Mouse (Mus musculus): ENCODE data around the gene Dgcr2. TPM values are rescaled to one million over a fixed set of nuclear protein-coding genes. Genes with fewer than 3 reads are reported as not detected.

Gene Dgcr2
- polyA plus RNA-seq, 1 experiment from 2014 or later, result 105 TPM

DNA sequence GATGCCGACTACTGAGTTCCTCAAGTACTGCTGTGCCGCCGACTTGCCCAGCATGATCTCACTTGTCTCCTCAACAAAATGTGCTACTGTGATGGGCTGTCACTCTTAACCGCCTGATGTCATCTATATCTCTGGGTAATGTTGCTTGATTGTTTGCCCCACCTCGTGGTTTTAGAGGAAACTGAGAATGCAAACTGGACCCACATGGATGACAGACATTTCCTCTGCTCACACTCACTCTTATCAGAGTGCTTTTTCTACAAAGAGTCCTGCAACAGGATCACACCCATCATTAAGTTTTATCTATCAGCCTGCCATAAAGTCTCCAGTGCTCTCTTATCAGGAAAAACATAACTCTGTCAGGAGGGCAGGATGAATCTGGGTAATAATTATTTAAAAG is 27.1 kb downstream of the Dgcr2 start:
- Histone ChIP-seq H3K9ac (no peak overlapping the region), H3K4me2 (no peak overlapping the region), H3K4me1 (ENCODE audit: insufficient read depth) (no peaks in the 10 kb centered on the region), H3K4me3 (ENCODE audit: low read depth, low read length) (no peak overlapping the region), H3K36me3 (ENCODE audit: insufficient read depth) (peaks cover 39% of the 10 kb centered on the region), H3K27me3 (ENCODE audit: insufficient read depth, low read length) (no peaks in the 10 kb centered on the region), H3K27ac (ENCODE audit: low read depth) (no peak overlapping the region), H3K9me3 (ENCODE audit: low read depth, low read length) (no peaks in the 10 kb centered on the region)
- DNase-seq (no peak), ATAC-seq (ENCODE audit: insufficient read depth) (no peak)
- TF ChIP-seq CTCF (IDR thresholded peaks at IDR 0.05; ENCODE audit: low read depth), result no peak
- WGBS, result 56% methylated on average over 5 of the region's 5 CpGs

DNA sequence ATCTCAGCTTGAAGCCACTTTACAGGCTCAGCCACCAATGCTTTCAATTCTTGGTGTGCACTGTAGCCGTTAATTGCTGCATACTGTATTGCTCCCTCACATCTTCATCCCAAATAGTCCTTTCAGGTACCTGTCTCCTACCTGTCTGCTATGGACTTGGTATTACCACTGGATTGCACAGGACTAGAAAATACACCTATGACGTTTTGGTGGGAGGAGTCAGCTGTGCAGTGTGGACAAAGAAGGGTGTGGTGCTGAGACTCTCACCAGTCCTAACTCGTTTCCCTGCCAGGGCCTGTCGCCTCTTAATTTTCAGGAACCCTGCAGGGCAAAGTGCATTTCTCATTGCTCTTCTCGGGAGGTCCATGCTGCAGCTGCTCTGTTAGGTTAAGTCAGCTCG is 32.6 kb downstream of the Dgcr2 start:
- no peak overlapping the region for H3K4me3 ChIP-seq (ENCODE audit: low read depth, low read length)
- TF ChIP-seq CTCF (IDR thresholded peaks at IDR 0.05; ENCODE audit: low read depth), result no peak
- H3K36me3 ChIP-seq (ENCODE audit: insufficient read depth), result peaks cover 27% of the 10 kb centered on the region; the same call in 1 of the 2 replicates
- H3K9ac ChIP-seq, result no peak overlapping the region
- WGBS, result 73% methylated on average over 6 of the region's 6 CpGs
- H3K27me3 ChIP-seq (ENCODE audit: insufficient read depth, low read length), result no peaks in the 10 kb centered on the region
- DNase-seq (no peak), ATAC-seq (ENCODE audit: insufficient read depth) (no peak)
- no peaks in the 10 kb centered on the region for H3K4me1 ChIP-seq (ENCODE audit: insufficient read depth)
- H3K4me2 ChIP-seq, result no peak overlapping the region
- H3K9me3 ChIP-seq (ENCODE audit: low read depth, low read length), result no peaks in the 10 kb centered on the region
- no peak overlapping the region for H3K27ac ChIP-seq (ENCODE audit: low read depth)

- H3K4me2 ChIP-seq, result no peak overlapping the region
- H3K27me3 ChIP-seq (ENCODE audit: insufficient read depth, low read length), result no peaks in the 10 kb centered on the region
- no peak for TF ChIP-seq CTCF (IDR thresholded peaks at IDR 0.05; ENCODE audit: low read depth)
- H3K4me3 ChIP-seq (ENCODE audit: low read depth, low read length), result no peak overlapping the region
- DNase-seq, result no peak
- no peaks in the 10 kb centered on the region for H3K4me1 ChIP-seq (ENCODE audit: insufficient read depth)
- H3K9ac ChIP-seq, result no peak overlapping the region
- peaks cover 28% of the 10 kb centered on the region; the same call in 1 of the 2 replicates for H3K36me3 ChIP-seq (ENCODE audit: insufficient read depth)
- WGBS, result 68% methylated on average over 2 of the region's 2 CpGs
- no peak overlapping the region for H3K27ac ChIP-seq (ENCODE audit: low read depth)
- H3K9me3 ChIP-seq (ENCODE audit: low read depth, low read length), result no peaks in the 10 kb centered on the region
- no peak for ATAC-seq (ENCODE audit: insufficient read depth)
Measured at GRCm38 (mm10) chr16:17865293-17865692, 33.1 kb downstream of the Dgcr2 start.

GRCm38 (mm10) chr16:17858592-17858991 is 39.8 kb downstream of the Dgcr2 start:
- DNase-seq (peak; percentile 53), ATAC-seq (ENCODE audit: insufficient read depth) (no peak)
- peak; percentile 62 for TF ChIP-seq CTCF (IDR thresholded peaks at IDR 0.05; ENCODE audit: low read depth)
- peaks cover 71% of the 10 kb centered on the region for H3K36me3 ChIP-seq (ENCODE audit: insufficient read depth)
- H3K9ac ChIP-seq, result no peak overlapping the region
- no peak overlapping the region for H3K27ac ChIP-seq (ENCODE audit: low read depth)
- no peak overlapping the region for H3K4me3 ChIP-seq (ENCODE audit: low read depth, low read length)
- no peaks in the 10 kb centered on the region for H3K9me3 ChIP-seq (ENCODE audit: low read depth, low read length)
- H3K4me2 ChIP-seq, result no peak overlapping the region
- no peaks in the 10 kb centered on the region for H3K4me1 ChIP-seq (ENCODE audit: insufficient read depth)
- no peaks in the 10 kb centered on the region for H3K27me3 ChIP-seq (ENCODE audit: insufficient read depth, low read length)

DNA sequence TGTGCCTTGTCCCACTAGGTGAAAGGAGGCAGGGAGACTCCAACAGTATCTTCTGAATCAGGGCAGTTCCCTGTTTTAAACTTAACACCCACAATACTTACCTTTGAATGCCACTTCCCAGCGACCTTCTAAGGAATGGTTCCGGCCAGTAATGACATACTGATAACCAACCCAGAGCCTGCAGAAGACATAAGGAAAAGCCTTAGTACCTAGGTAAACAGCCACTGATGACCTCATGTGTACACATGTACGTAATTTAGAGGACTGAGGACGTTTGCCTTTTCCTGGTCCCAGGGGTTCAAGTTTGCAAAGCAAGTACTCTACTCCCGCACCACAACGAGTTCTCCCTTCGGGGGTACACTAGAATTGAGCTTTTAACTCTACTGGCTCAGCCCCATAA is 41.2 kb downstream of the Dgcr2 start:
- DNase-seq (no peak), ATAC-seq (ENCODE audit: insufficient read depth) (no peak)
- H3K27ac ChIP-seq (ENCODE audit: low read depth), result no peak overlapping the region
- H3K4me3 ChIP-seq (ENCODE audit: low read depth, low read length), result no peak overlapping the region
- no peak overlapping the region for H3K4me2 ChIP-seq
- no peaks in the 10 kb centered on the region for H3K4me1 ChIP-seq (ENCODE audit: insufficient read depth)
- H3K27me3 ChIP-seq (ENCODE audit: insufficient read depth, low read length), result no peaks in the 10 kb centered on the region
- WGBS, result 70% methylated on average over 7 of the region's 7 CpGs
- no peak overlapping the region for H3K9ac ChIP-seq
- TF ChIP-seq CTCF (IDR thresholded peaks at IDR 0.05; ENCODE audit: low read depth), result no peak
- H3K9me3 ChIP-seq (ENCODE audit: low read depth, low read length), result no peaks in the 10 kb centered on the region
- H3K36me3 ChIP-seq (ENCODE audit: insufficient read depth), result peaks cover 79% of the 10 kb centered on the region

GRCm38 (mm10) chr16:17853263-17853662 is 45.1 kb downstream of the Dgcr2 start:
- ATAC-seq (ENCODE audit: insufficient read depth), result no peak
- WGBS, result 86% methylated on average over 2 of the region's 2 CpGs
- no peak overlapping the region for H3K4me3 ChIP-seq (ENCODE audit: low read depth, low read length)

DNA sequence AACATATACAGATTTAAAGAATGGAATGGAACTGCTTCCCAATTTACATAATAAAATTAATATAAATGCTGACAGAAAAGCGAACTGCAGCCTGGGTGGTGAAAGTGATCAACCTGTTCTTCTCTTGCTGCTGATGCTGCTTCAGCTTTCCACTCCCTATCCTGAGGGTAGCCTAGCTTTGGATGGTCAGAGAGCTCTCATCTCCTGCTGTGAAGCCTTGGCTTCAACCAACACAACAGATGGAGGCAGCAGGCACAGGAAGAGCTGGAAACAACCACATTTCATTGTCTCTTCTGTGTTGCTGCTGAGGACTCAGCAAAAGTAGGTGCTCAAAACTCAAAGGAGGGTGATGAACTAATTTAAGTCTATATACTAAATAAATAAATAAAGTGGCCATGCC is 46.5 kb downstream of the Dgcr2 start:
- H3K36me3 ChIP-seq (ENCODE audit: insufficient read depth), result peaks cover 87% of the 10 kb centered on the region
- WGBS, result 85% methylated on average over 1 of the region's 1 CpGs
- H3K27ac ChIP-seq (ENCODE audit: low read depth), result no peak overlapping the region
- H3K4me1 ChIP-seq (ENCODE audit: insufficient read depth), result no peaks in the 10 kb centered on the region
- TF ChIP-seq CTCF (IDR thresholded peaks at IDR 0.05; ENCODE audit: low read depth), result no peak
- no peak overlapping the region for H3K9ac ChIP-seq
- H3K4me3 ChIP-seq (ENCODE audit: low read depth, low read length), result no peak overlapping the region
- no peak for DNase-seq
- no peaks in the 10 kb centered on the region for H3K9me3 ChIP-seq (ENCODE audit: low read depth, low read length)
- H3K27me3 ChIP-seq (ENCODE audit: insufficient read depth, low read length), result no peaks in the 10 kb centered on the region
- ATAC-seq (ENCODE audit: insufficient read depth), result no peak
- H3K4me2 ChIP-seq, result no peak overlapping the region

More at GRCm38 (mm10) chr16:17853263-17853662, 45.1 kb downstream of the Dgcr2 start:
- TF ChIP-seq CTCF (IDR thresholded peaks at IDR 0.05; ENCODE audit: low read depth), result no peak
- no peak overlapping the region for H3K9ac ChIP-seq
- no peak for DNase-seq
- H3K27me3 ChIP-seq (ENCODE audit: insufficient read depth, low read length), result no peaks in the 10 kb centered on the region
- no peak overlapping the region for H3K27ac ChIP-seq (ENCODE audit: low read depth)
- no peak overlapping the region for H3K4me2 ChIP-seq
- H3K9me3 ChIP-seq (ENCODE audit: low read depth, low read length), result no peaks in the 10 kb centered on the region
- no peaks in the 10 kb centered on the region for H3K4me1 ChIP-seq (ENCODE audit: insufficient read depth)
- H3K36me3 ChIP-seq (ENCODE audit: insufficient read depth), result peaks cover 87% of the 10 kb centered on the region

- no peak overlapping the region for H3K4me3 ChIP-seq (ENCODE audit: low read depth, low read length)
- DNase-seq (no peak), ATAC-seq (ENCODE audit: insufficient read depth) (no peak)
- no peak for TF ChIP-seq CTCF (IDR thresholded peaks at IDR 0.05; ENCODE audit: low read depth)
- no peak overlapping the region for H3K9ac ChIP-seq
- WGBS, result 93% methylated on average over 5 of the region's 5 CpGs
- H3K27ac ChIP-seq (ENCODE audit: low read depth), result no peak overlapping the region
- H3K4me2 ChIP-seq, result no peak overlapping the region
- H3K4me1 ChIP-seq (ENCODE audit: insufficient read depth), result no peaks in the 10 kb centered on the region
- no peaks in the 10 kb centered on the region for H3K9me3 ChIP-seq (ENCODE audit: low read depth, low read length)
- peaks cover 87% of the 10 kb centered on the region for H3K36me3 ChIP-seq (ENCODE audit: insufficient read depth)
- no peaks in the 10 kb centered on the region for H3K27me3 ChIP-seq (ENCODE audit: insufficient read depth, low read length)
Measured at GRCm38 (mm10) chr16:17851331-17851730, 47.0 kb downstream of the Dgcr2 start.

Measured in lung, embryonic 14.5 days (tissue).